Comparison of ENCODE assay signal across 8 mouse cellular contexts in genomic region chr3:88331282-88331681, GRCm38 (mm10). TPM values are rescaled to one million over a fixed set of nuclear protein-coding genes. Genes with fewer than 3 reads are reported as not detected.
DNase-seq lines count a peak whose midpoint lies in the region; ATAC-seq lines count a peak whose summit lies in the region.

No protein-coding gene starts in this region.

- H3K27ac ChIP-seq in forebrain, embryonic 14.5 days (ENCODE audit: low read depth, low read length), result no peak overlapping the region
- no peak overlapping the region for H3K27ac ChIP-seq in forebrain, embryonic 16.5 days (ENCODE audit: low read length)

- ATAC-seq in forebrain, embryonic 14.5 days, result no peak
- no peak for ATAC-seq in forebrain, embryonic 16.5 days

- no peaks in the 10 kb centered on the region for H3K9me3 ChIP-seq in forebrain, embryonic 14.5 days (replicated peaks; ENCODE audit: control insufficient read depth, low read length)
- H3K9me3 ChIP-seq in forebrain, embryonic 16.5 days (ENCODE audit: control insufficient read depth, low read length), result no peaks in the 10 kb centered on the region

- no peak overlapping the region for H3K4me3 ChIP-seq in forebrain, embryonic 14.5 days (ENCODE audit: low read depth, low read length)
- H3K4me3 ChIP-seq in forebrain, embryonic 16.5 days (replicated peaks; ENCODE audit: low read length), result no peak overlapping the region

- H3K9ac ChIP-seq in forebrain, embryonic 14.5 days (ENCODE audit: low read length), result no peak overlapping the region
- H3K9ac ChIP-seq in forebrain, embryonic 16.5 days (replicated peaks; ENCODE audit: low read depth, low read length), result no peak overlapping the region

- no peak overlapping the region for H3K4me2 ChIP-seq in forebrain, embryonic 14.5 days (ENCODE audit: low read length)
- H3K4me2 ChIP-seq in forebrain, embryonic 16.5 days (ENCODE audit: low read length), result no peak overlapping the region

- 0 out of 2 replicates have a peak, but pooled peaks cover 2% of the 10 kb centered on the region for H3K4me1 ChIP-seq in forebrain, embryonic 14.5 days (ENCODE audit: control insufficient read depth, insufficient read depth, low read length)
- peaks cover 6% of the 10 kb centered on the region for H3K4me1 ChIP-seq in forebrain, embryonic 16.5 days (replicated peaks; ENCODE audit: control insufficient read depth, insufficient read depth, low read length)

- DNase-seq in forebrain, embryonic 14.5 days (ENCODE audit: low spot score), result peak; percentile 23
- DNase-seq in urinary bladder, postnatal 25 days (ENCODE audit: low spot score), result peak; percentile 37
- DNase-seq in urinary bladder, adult 18-20 months (ENCODE audit: low spot score in 2 of 2), result no peak
- peak; percentile 29 for DNase-seq in forelimb bud, embryonic 11.5 days (ENCODE audit: low read depth, low spot score)
- peak; percentile 55 to 67 for DNase-seq in natural killer cell, adult 2 months (ENCODE audit: low spot score in 2 of 2)
- DNase-seq in left cerebral cortex, postnatal 10 days (ENCODE audit: extremely low spot score in 1 of 2, low spot score in 2 of 2), result no peak
- no peak for DNase-seq in frontal cortex, postnatal 25 days (ENCODE audit: low spot score in 2 of 2)

- no peaks in the 10 kb centered on the region for H3K27me3 ChIP-seq in forebrain, embryonic 14.5 days (replicated peaks; ENCODE audit: control insufficient read depth, insufficient read depth, low read length)
- H3K27me3 ChIP-seq in forebrain, embryonic 16.5 days (replicated peaks; ENCODE audit: control insufficient read depth, insufficient read depth, low read length), result no peaks in the 10 kb centered on the region

- WGBS in forebrain, embryonic 14.5 days, result 19% methylated on average over 2 of the region's 2 CpGs
- 21% methylated on average over 2 of the region's 2 CpGs for WGBS in forebrain, embryonic 16.5 days

- H3K36me3 ChIP-seq in forebrain, embryonic 14.5 days (ENCODE audit: control insufficient read depth, insufficient read depth, low read length), result peaks cover 12% of the 10 kb centered on the region; the same call in 1 of the 2 replicates
- H3K36me3 ChIP-seq in forebrain, embryonic 16.5 days (ENCODE audit: control insufficient read depth, insufficient read depth), result no peaks in the 10 kb centered on the region

- intact Hi-C loops in left cerebral cortex, postnatal 10 days (cut with DNase I), result no loop called here

RNA-seq across cellular contexts. Expression of gene Tmem79, which starts 4.7 kb away (rescaled TPM):
- polyA plus RNA-seq in forebrain, embryonic 14.5 days (2014; fragmentation: Nextera tagmentation; extraction: Ambion mirVana), result 0.91 and 1.4 TPM in 2 replicates
- polyA plus RNA-seq in forebrain, embryonic 16.5 days (2015; fragmentation: Nextera tagmentation; extraction: Ambion mirVana), result 1.4 TPM in 2 replicates
- total RNA-seq in left cerebral cortex, postnatal 10 days (2021), result 1 to 10 TPM in 1 of 2 experiments, under 1 TPM in 1; 0.63 to 1.5 TPM

RNA-seq across cellular contexts. Expression of gene Smg5, which starts 4.8 kb away (rescaled TPM):
- polyA plus RNA-seq in forebrain, embryonic 14.5 days (2014; fragmentation: Nextera tagmentation; extraction: Ambion mirVana), result 36.0 and 44.8 TPM in 2 replicates
- 57.5 and 65.9 TPM in 2 replicates for polyA plus RNA-seq in forebrain, embryonic 16.5 days (2015; fragmentation: Nextera tagmentation; extraction: Ambion mirVana)
- total RNA-seq in left cerebral cortex, postnatal 10 days (2021), result 10 to 100 TPM; 73.5 to 74.7 TPM

RNA-seq across cellular contexts. Expression of gene Glmp, which starts 6.5 kb away (rescaled TPM):
- 57.5 and 63.4 TPM in 2 replicates for polyA plus RNA-seq in forebrain, embryonic 14.5 days (2014; fragmentation: Nextera tagmentation; extraction: Ambion mirVana)
- 93.0 and 94.4 TPM in 2 replicates for polyA plus RNA-seq in forebrain, embryonic 16.5 days (2015; fragmentation: Nextera tagmentation; extraction: Ambion mirVana)
- total RNA-seq in left cerebral cortex, postnatal 10 days (2021), result 10 to 100 TPM; 74.6 to 79.2 TPM

RNA-seq across cellular contexts. Expression of gene Paqr6, which starts 33.1 kb away (rescaled TPM):
- polyA plus RNA-seq in forebrain, embryonic 14.5 days (2014; fragmentation: Nextera tagmentation; extraction: Ambion mirVana), result 0.22 and 0.30 TPM in 2 replicates
- 1.1 and 2.3 TPM in 2 replicates for polyA plus RNA-seq in forebrain, embryonic 16.5 days (2015; fragmentation: Nextera tagmentation; extraction: Ambion mirVana)
- total RNA-seq in left cerebral cortex, postnatal 10 days (2021), result 1 to 10 TPM; 3.5 to 3.6 TPM

RNA-seq across cellular contexts. Expression of gene Cct3, which starts 34.4 kb away (rescaled TPM):
- 578 and 616 TPM in 2 replicates for polyA plus RNA-seq in forebrain, embryonic 14.5 days (2014; fragmentation: Nextera tagmentation; extraction: Ambion mirVana)
- polyA plus RNA-seq in forebrain, embryonic 16.5 days (2015; fragmentation: Nextera tagmentation; extraction: Ambion mirVana), result 517 and 522 TPM in 2 replicates
- total RNA-seq in left cerebral cortex, postnatal 10 days (2021), result 100 to 1,000 TPM; 215 to 224 TPM

Comparison
In these comparisons a context has a peak if more than half of its experiments do, and no peak if none do; other contexts are left out.
1. DNase-seq: peak in forebrain, embryonic 14.5 days (single experiment), urinary bladder, postnatal 25 days (single experiment), forelimb bud, embryonic 11.5 days (single experiment) and natural killer cell, adult 2 months (2 of 2); none in urinary bladder, adult 18-20 months (0 of 2), left cerebral cortex, postnatal 10 days (0 of 2) and frontal cortex, postnatal 25 days (0 of 2).